Mouse (Mus musculus) midbrain, embryonic 11.5 days (tissue): ENCODE measurements around the gene BC049715. TPM values are rescaled to one million over a fixed set of nuclear protein-coding genes. Genes with fewer than 3 reads are reported as not detected.

Source experiments
- ATAC-seq: fragments of 200-750 bp; cut with Nextera tagmentation; 2 replicates; pipeline ENCODE4 v1.8.0; 2017; ENCODE audit warnings: moderate TSS enrichment, moderate library complexity; ENCODE audit not compliant: low FRiP score
- DNase-seq: peaks from one replicate; pipeline ENCODE4 v3.0.0; 2015; ENCODE audit warnings: low spot score; ENCODE audit errors: missing footprints
- H3K27ac ChIP-seq: fragments of 300-500 bp; sonication (generic); 2 replicates; pipeline ENCODE4 v1.5.1; 2014; ENCODE audit warnings: low read depth, low read length
- H3K27me3 ChIP-seq: fragments of 300-500 bp; sonication (generic); 2 replicates; pipeline ENCODE4 v1.6.1; 2014; ENCODE audit warnings: mild to moderate bottlenecking, low read length, moderate library complexity, mixed read lengths; ENCODE audit not compliant: control insufficient read depth, insufficient read depth
- H3K36me3 ChIP-seq: fragments of 300-500 bp; sonication (generic); 2 replicates; pipeline ENCODE4 v1.6.1; 2014; ENCODE audit warnings: mild to moderate bottlenecking, low read length, moderate library complexity, mixed read lengths; ENCODE audit not compliant: control insufficient read depth, insufficient read depth
- H3K4me1 ChIP-seq: fragments of 300-500 bp; sonication (generic); 2 replicates; pipeline ENCODE4 v1.6.1; 2014; ENCODE audit warnings: low read length; ENCODE audit not compliant: control insufficient read depth, insufficient read depth
- H3K4me2 ChIP-seq: fragments of 300-500 bp; sonication (generic); 2 replicates; pipeline ENCODE4 v1.6.1; 2014; ENCODE audit warnings: mild to moderate bottlenecking, moderate library complexity
- H3K4me3 ChIP-seq: fragments of 300-500 bp; sonication (generic); 2 replicates; pipeline ENCODE4 v1.5.1; 2014; ENCODE audit warnings: low read depth, low read length
- H3K9ac ChIP-seq: fragments of 300-500 bp; sonication (generic); 2 replicates; pipeline ENCODE4 v1.6.1; 2014; ENCODE audit warnings: low read length
- H3K9me3 ChIP-seq: fragments of 300-500 bp; sonication (generic); 2 replicates; pipeline ENCODE4 v1.6.1; 2016; ENCODE audit warnings: low read length; ENCODE audit not compliant: control insufficient read depth
- WGBS: fragments of 180-500 bp; shearing (Covaris S2); extraction: QIAGEN DNeasy Blood & Tissue Kit; methylation state at CpG from one replicate; pipeline ENCODE4 v1.1.7; 2014; 5-methylcytosine and 5-hydroxymethylcytosine counted together
- microRNA-seq: library from miRNA; unstranded; fragments of <30 nt; microRNA quantifications from one replicate; pipeline ENCODE4, GENCODE M21; 2017
- polyA plus RNA-seq: library from polyadenylated mRNA; unstranded; fragments of >200 nt; fragmentation: Nextera tagmentation; extraction: Ambion mirVana; gene quantifications from 2 replicates; pipeline ENCODE4 v1.2.1, GENCODE M21; 2014

BC049715 gene
- polyA plus RNA-seq, 1 experiment from 2014 or later = 1.2 TPM

DNA sequence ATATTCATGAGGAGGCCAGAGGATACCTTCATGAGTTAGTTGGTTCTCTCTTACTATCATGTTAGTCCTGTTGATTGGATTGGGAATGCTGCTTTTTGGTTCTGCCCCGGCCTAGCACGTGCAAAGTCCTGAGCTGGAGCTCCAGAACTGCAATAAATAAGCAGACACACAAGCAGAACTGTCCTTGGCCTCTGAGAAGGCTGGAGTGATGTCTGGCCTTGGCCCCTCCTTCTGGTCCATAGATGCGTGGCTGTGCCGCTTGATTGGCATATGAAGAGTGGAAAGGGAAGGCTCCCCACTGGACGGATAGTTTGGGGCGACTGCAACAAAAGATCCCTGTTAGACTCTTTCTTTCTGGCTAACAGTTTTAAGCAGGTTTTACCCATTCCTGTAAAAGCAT lies 61.6 kb downstream of the BC049715 start:
- Histone ChIP-seq H3K27me3 (no peaks in the 10 kb centered on the region), H3K36me3 (no peaks in the 10 kb centered on the region), H3K9ac (no peak overlapping the region), H3K9me3 (no peaks in the 10 kb centered on the region), H3K4me1 (no peaks in the 10 kb centered on the region), H3K27ac (no peak overlapping the region), H3K4me3 (no peak overlapping the region), H3K4me2 (no peak overlapping the region)
- 89% methylated on average over 6 of the region's 6 CpGs for WGBS
- ATAC-seq (no peak), DNase-seq (no peak)

DNA sequence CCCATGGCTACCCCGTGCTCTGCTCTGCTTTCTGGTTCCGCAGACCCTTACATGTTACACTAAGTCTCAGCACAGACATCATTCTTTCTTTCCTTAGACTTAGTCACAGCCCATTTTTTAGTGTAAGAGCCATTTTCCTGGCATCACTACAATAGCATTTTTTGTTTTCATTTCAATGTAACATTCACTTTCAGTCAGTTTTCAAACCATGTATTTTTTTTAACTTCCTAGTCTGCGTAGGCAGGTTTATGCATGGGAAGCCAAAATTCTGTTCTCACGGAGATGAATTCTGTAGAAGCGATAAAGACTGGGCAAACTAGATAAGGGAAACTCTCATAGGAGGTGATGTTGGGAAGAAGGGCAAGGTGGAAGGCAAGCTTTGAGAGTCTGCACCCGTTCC lies 62.1 kb downstream of the BC049715 start:
- ATAC-seq (no peak), DNase-seq (no peak)
- Histone ChIP-seq H3K9ac (no peak overlapping the region), H3K4me3 (no peak overlapping the region), H3K27ac (no peak overlapping the region), H3K4me2 (no peak overlapping the region), H3K4me1 (no peaks in the 10 kb centered on the region), H3K9me3 (no peaks in the 10 kb centered on the region), H3K36me3 (no peaks in the 10 kb centered on the region), H3K27me3 (no peaks in the 10 kb centered on the region)
- WGBS = 91% methylated on average over 6 of the region's 6 CpGs

Small RNA genes within 50 kb of the gene (microRNA-seq; reads per million reads assigned to microRNA genes)
- gene Gm44364 = not detected

Other genes with a start within 250 kb of the BC049715 start
- gene Plbd1, start 165.7 kb upstream of the BC049715 start, polyA plus RNA-seq = 0.84 and 1.4 TPM in 2 replicates
- gene Gucy2c, start 45.9 kb upstream of the BC049715 start, polyA plus RNA-seq = 0.10 and 0.18 TPM in 2 replicates
- 0.55 and 0.67 TPM in 2 replicates for gene Hist4h4, start 23.2 kb upstream of the BC049715 start, polyA plus RNA-seq
- 94.5 and 107 TPM in 2 replicates for gene H2afj, start 19.4 kb upstream of the BC049715 start, polyA plus RNA-seq
- gene Wbp11, start 607 bp downstream of the BC049715 start, polyA plus RNA-seq = 149 and 154 TPM in 2 replicates
- gene Smco3, start 7.8 kb downstream of the BC049715 start, polyA plus RNA-seq = 0.12 and 0.21 TPM in 2 replicates
- gene Art4, start 30.1 kb downstream of the BC049715 start, polyA plus RNA-seq = 0.90 and 0.94 TPM in 2 replicates
- 1.6 and 2.4 TPM in 2 replicates for gene Mgp, start 48.2 kb downstream of the BC049715 start, polyA plus RNA-seq
- not detected in 2 replicates for gene Erp27, start 94.6 kb downstream of the BC049715 start, polyA plus RNA-seq
- gene Pde6h, start 96.2 kb downstream of the BC049715 start, polyA plus RNA-seq = not detected in 2 replicates
- gene Arhgdib, start 114.3 kb downstream of the BC049715 start, polyA plus RNA-seq = 26.3 and 26.4 TPM in 2 replicates